Mouse (Mus musculus): Measurements from ENCODE around the gene Foxn3.

DNA sequence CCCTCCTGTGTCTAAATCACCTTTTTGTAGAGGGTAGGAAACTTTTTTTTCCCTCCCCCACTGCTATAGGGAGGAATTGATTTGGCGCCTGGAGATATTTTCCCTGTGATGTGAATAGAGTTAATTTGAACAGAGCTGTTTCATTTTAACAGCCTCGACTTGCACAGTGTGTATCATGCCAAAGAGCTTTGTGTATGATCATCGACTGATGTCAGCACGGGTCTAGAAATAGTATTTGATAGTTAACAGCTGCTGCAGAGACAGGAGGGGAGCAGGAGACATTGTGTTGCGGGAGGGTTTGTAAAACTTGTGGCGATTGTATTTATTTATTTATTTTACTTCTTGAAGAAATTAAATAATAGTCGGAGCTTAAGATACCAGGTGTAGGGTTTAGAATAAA, 36.2 kb upstream of the Foxn3 start:
- TF ChIP-seq CTCF (IDR thresholded peaks at IDR 0.05; ENCODE audit: borderline replicate concordance, extremely low read depth, insufficient read depth, insufficient read length), result no peak
- TF ChIP-seq POLR2A (IDR thresholded peaks at IDR 0.05; ENCODE audit: borderline replicate concordance, extremely low read depth, insufficient read depth, insufficient read length, poor library complexity, severe bottlenecking), result no peak
